Mouse (Mus musculus) limb, embryonic 10.5 days (tissue): ENCODE results near the gene Sec14l2. TPM values are rescaled to one million over a fixed set of nuclear protein-coding genes. Genes with fewer than 3 reads are reported as not detected.
A peak's percentile ranks its signal among the peaks of the same experiment; 100 is the strongest.
"Not testable (repeated sequence)": the region's sequence is repeated elsewhere in the genome, so short reads cannot be mapped to it uniquely, and the experiment has no call there.

ENCODE experiments used
- DNase-seq: peaks from one replicate; pipeline ENCODE4 v3.0.0-alpha.2; 2017; ENCODE audit warnings: low spot score
- H3K27ac ChIP-seq: fragments of 300-500 bp; sonication (generic); 2 replicates; pipeline ENCODE4 v1.5.1; 2016; ENCODE audit warnings: mild to moderate bottlenecking
- H3K27me3 ChIP-seq: fragments of 300-500 bp; sonication (generic); 2 replicates; pipeline ENCODE4 v1.6.1; 2016; ENCODE audit warnings: low read depth, mild to moderate bottlenecking; ENCODE audit not compliant: poor library complexity, severe bottlenecking
- H3K36me3 ChIP-seq: fragments of 300-500 bp; sonication (generic); 2 replicates; pipeline ENCODE4 v1.6.1; 2016; ENCODE audit warnings: mild to moderate bottlenecking, moderate library complexity
- H3K4me1 ChIP-seq: fragments of 300-500 bp; sonication (generic); 2 replicates; pipeline ENCODE4 v1.6.1; 2016
- H3K4me3 ChIP-seq: fragments of 300-500 bp; sonication (generic); 2 replicates; pipeline ENCODE4 v1.5.1; 2016; ENCODE audit warnings: mild to moderate bottlenecking, moderate library complexity
- H3K9me3 ChIP-seq: fragments of 300-500 bp; sonication (generic); replicated peaks from 2 replicates; pipeline ENCODE4 v1.6.1; 2016; ENCODE audit warnings: mild to moderate bottlenecking
- WGBS: fragments of 180-500 bp; shearing (Covaris S2); methylation state at CpG from one replicate; pipeline ENCODE4 v1.1.7; 2016; 5-methylcytosine and 5-hydroxymethylcytosine counted together
- polyA plus RNA-seq: library from polyadenylated mRNA; unstranded; fragments of >200 nt; fragmentation: Nextera tagmentation; extraction: Ambion mirVana; gene quantifications from 2 replicates; pipeline ENCODE4 v1.2.1, GENCODE M21; 2016

The Sec14l2 gene
- polyA plus RNA-seq, 1 experiment from 2014 or later = 2.7 TPM

DNA sequence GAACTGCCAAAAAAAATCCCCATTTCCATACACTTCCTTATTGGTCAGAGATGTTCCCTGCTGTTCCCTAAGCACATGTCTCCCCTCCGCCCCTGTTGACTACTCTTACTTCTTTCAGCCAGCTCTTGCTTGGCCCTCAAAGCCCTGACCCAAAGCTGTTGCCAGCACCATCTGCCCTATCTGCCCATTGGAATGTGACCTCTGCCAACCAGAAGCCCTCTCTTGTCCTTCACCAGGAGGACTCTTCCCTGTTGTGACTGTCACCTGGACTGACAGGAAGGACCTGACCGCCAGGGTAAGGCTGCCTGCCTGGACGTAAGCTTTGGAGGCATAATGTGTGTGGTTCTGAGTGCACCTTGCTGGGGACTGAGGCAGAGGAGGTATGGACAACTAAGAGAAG is 1.5 kb downstream of the Sec14l2 start:
- Histone ChIP-seq H3K4me1 (peaks cover 14% of the 10 kb centered on the region), H3K27me3 (peaks cover 42% of the 10 kb centered on the region), H3K36me3 (no peaks in the 10 kb centered on the region), H3K9me3 (no peaks in the 10 kb centered on the region), H3K27ac (no peak overlapping the region), H3K4me3 (no peak overlapping the region)
- 86% methylated on average over 3 of the region's 3 CpGs for WGBS
- no peak for DNase-seq

DNA sequence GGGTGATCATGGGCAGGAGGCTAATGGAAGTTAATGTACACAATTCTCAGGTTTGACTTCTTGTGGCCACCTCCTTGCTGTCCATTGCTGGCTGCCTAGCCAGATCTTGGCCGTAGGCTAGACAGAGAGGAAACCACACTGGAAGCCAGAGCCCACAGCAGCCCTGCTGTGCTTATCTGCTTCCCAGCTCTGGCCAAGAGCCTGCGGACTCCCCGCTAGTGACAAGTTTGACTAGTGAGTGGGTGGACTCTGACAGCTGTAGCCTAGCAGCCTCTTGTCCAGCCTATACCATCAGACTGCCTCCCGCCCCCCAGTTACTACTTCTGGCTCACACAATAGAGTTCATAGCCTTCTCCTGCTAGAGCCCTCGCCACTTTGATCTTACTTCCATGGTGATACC is 3.6 kb downstream of the Sec14l2 start:
- no peaks in the 10 kb centered on the region for H3K9me3 ChIP-seq
- H3K27me3 ChIP-seq = peaks cover 47% of the 10 kb centered on the region
- WGBS = 83% methylated on average over 5 of the region's 5 CpGs
- no peaks in the 10 kb centered on the region for H3K36me3 ChIP-seq
- no peak overlapping the region for H3K27ac ChIP-seq
- no peak for DNase-seq
- no peak overlapping the region for H3K4me3 ChIP-seq
- peaks cover 14% of the 10 kb centered on the region for H3K4me1 ChIP-seq

DNA sequence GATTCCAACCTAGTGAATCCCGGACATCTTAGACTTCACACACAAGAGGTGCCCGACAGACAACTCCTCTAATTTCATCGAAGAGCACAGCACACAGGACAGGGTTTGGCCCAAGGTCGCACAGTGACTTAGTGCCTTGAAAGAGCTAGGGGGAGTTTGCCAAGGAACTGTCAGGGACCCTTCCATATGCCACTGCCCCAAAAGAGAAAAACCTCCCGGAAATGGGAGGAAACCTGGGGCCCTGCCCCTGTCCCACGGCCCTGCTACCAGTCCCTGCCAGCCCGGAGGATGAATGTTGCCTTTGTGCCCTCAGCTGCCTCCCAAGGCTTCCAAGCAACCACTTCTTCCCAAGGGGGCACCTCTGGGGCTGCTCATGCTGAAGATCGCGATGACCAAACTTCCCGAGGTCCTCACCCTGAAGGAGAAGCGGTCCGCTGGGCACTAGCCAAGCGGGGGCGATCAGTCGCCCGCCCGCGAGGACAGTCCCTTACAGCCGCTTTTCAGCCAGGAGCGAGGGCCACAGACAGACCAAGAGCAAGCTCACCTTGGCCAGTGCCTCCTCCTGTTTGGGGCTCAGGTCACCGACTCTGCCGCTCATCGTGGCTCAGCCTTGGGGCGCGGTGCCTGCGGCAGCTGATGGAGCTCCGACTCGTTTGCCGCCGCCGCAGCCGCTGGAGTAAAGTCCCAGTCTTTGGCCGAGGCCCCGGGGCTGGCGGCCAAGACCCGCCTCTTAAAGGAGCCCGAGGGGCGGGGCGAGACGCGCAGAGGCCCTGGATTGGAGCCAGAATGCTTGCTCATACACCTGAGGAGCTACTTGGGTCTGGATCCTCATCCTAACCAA is 4.9 kb downstream of the Sec14l2 start:
- Histone ChIP-seq H3K36me3 (no peaks in the 10 kb centered on the region), H3K27me3 (peaks cover 47% of the 10 kb centered on the region), H3K4me3 (peak overlapping the region; percentile 62), H3K9me3 (no peaks in the 10 kb centered on the region), H3K27ac (peak overlapping the region; percentile 66), H3K4me1 (peaks cover 14% of the 10 kb centered on the region)
- peak; percentile 79 for DNase-seq
- 3% methylated on average over 41 of the region's 41 CpGs for WGBS

DNA sequence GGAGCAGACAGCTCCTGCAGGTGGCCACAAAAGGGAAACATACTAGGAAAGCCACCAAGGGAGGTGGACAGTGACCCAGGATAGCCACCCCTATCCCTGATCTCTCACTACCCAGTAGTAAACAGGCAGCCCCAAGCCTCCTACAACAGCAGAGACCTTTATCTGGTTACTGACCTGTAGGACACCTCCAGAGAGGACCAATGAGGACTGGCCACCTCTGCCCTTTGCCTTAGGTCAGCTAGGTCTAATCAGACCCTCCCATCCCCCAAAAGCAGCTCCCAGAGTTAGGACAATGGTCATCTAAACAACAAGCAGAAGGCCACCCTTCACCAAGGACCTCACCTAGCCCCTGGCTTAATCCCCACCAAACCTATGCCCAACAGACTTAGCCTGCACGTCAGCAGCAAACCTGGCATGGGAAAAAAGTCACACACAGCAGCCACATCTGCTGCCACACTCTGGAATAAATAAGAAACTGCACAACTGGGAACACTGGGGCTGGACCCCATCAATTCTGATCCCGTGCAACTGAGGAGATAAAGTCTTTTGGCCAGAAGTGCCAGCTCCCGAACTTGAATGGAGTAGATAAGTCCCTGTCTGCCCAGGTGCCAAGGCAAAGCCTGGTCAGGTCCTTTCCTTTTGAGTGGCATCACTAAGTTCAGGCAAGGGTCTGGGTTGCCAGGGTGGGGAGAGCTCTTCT is 5.7 kb downstream of the Sec14l2 start:
- no peak for DNase-seq
- 41% methylated on average over 3 of the region's 3 CpGs for whole genome bisulfite sequencing

DNA sequence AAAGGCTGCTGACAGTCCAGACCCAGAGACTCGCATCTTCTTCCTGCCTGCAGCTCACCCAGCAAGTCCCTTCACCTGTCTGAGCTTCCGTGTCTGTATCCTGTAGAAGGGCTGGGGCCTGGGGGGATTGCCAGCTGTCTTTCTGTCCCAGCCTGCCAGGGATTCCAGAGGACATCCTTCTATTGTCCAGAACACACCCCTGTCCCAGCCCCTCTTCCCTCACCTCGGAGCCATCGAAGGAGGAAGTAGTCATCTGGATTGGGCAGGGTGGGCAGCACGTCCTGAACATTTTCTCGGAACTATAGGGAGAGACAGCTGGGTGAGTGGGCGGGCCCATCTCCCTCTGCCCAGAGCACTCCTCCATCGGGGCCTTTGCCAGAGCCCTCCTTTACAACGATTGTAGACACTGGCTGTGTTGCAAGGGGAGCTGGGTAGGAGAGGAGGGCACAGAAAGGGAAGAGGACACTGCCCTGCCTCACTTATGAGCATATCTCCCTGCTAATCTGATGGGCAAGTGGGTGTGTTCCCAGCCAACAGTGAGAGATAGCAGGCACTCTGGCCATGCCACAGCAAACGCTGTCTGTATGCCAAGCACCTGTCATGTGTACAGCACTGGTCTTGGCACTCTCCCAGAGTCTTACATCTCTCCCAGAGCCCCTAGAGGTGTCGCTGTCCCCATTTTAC is 6.6 kb downstream of the Sec14l2 start:
- Histone ChIP-seq H3K9me3 (no peaks in the 10 kb centered on the region), H3K27ac (no peak overlapping the region), H3K36me3 (no peaks in the 10 kb centered on the region), H3K4me3 (no peak overlapping the region), H3K4me1 (peaks cover 14% of the 10 kb centered on the region), H3K27me3 (peaks cover 47% of the 10 kb centered on the region)
- DNase-seq = no peak
- WGBS = 66% methylated on average over 11 of the region's 11 CpGs

More for the DNA sequence above, 5.7 kb downstream of the Sec14l2 start:
- no peak overlapping the region for H3K27ac ChIP-seq
- no peaks in the 10 kb centered on the region for H3K36me3 ChIP-seq
- no peaks in the 10 kb centered on the region for H3K9me3 ChIP-seq
- H3K4me3 ChIP-seq = peak overlapping the region; percentile 62
- H3K4me1 ChIP-seq = peaks cover 14% of the 10 kb centered on the region
- peaks cover 47% of the 10 kb centered on the region for H3K27me3 ChIP-seq

DNA sequence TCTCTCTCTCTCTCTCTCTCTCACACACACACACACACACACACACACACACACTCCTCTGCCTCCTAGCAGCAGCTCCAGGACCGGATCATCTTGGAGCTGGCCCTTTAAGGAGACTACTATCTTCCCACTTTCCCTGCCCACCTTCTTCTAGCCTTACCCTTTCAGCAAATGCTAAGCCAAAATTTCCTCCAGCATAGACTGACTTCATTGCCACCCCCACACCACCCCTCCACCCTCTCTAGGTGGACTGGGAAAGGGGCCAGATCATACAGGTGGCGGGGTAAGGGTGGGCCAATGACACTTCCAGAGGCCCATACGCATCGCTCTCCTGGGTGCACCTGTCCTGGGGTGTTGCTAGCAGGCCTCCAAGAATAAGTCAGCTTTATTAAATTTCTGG is 7.8 kb downstream of the Sec14l2 start:
- DNase-seq = no peak
- Histone ChIP-seq H3K27me3 (peaks cover 41% of the 10 kb centered on the region), H3K27ac (no peak overlapping the region), H3K9me3 (no peaks in the 10 kb centered on the region), H3K4me3 (no peak overlapping the region), H3K4me1 (peaks cover 14% of the 10 kb centered on the region), H3K36me3 (no peaks in the 10 kb centered on the region)
- WGBS = 88% methylated on average over 4 of the region's 4 CpGs

DNA sequence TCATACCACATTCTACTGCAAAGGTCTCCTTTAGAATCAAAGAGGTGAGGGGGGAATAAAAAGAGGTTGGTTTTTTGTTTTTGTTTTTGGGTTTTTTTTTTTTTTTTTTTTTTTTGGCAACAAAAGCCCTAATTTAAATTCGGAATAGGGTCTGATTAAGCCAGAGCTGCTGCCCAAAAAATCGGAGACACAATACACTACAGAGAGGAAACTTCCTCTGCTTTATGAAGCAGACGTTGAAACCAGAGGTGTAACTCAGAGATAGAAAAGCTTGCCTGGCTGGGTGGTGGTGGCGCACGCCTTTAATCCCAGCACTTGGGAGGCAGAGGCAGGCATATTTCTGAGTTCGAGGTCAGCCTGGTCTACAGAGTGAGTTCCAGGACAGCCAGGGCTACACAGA is 8.7 kb downstream of the Sec14l2 start:
- DNase-seq, H3K9me3 ChIP-seq, H3K27ac ChIP-seq, H3K36me3 ChIP-seq, H3K4me3 ChIP-seq: not testable (repeated sequence)
- Histone ChIP-seq H3K4me1 (peaks cover 14% of the 10 kb centered on the region), H3K27me3 (peaks cover 32% of the 10 kb centered on the region)
- 88% methylated on average over 6 of the region's 6 CpGs for whole genome bisulfite sequencing

DNA sequence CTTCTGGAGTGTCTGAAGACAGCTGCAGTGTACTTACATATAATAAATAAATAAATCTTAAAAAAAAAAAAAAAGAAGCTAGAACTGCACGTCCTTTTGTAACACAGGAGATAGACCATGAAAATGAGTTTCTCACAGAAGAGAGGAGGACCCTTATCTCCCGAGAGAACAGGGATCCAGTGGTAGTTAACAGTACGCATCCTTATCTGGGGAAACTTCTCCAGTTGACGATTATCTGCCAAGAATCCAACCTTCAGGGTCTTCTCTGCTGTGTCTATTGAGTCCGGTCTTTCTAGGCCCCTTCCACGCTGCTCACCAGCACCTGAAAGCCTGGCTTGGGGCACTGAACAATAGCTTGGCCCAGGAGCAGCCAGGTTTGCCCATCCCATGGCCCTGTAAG is 9.2 kb downstream of the Sec14l2 start:
- no peak for DNase-seq
- 86% methylated on average over 6 of the region's 6 CpGs for WGBS
- no peak overlapping the region for H3K27ac ChIP-seq

DNA sequence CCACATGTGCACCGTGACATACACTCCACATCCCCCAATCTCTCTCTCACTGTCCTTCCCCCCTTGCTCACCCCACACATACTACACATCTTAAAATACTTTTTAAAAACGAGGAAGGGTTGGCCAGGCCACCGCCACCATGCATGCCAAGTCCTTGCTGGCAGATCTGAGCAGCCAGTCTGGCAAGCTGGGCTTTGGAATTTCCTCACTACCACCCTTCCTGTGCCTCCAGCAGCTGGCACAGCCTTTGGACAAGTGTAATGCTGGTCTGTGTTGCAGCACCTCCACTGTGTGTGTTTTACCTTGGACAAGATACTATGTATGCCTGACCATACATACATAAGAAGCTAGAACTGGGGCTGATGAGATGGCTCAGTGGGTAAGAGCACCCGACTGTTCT is 9.7 kb downstream of the Sec14l2 start:
- Histone ChIP-seq H3K9me3 (no peaks in the 10 kb centered on the region), H3K4me1 (peaks cover 13% of the 10 kb centered on the region), H3K27me3 (peaks cover 23% of the 10 kb centered on the region), H3K4me3 (no peak overlapping the region), H3K36me3 (no peaks in the 10 kb centered on the region), H3K27ac (no peak overlapping the region)
- WGBS = 86% methylated on average over 4 of the region's 4 CpGs
- no peak for DNase-seq

More for the DNA sequence above, 9.2 kb downstream of the Sec14l2 start:
- H3K27me3 ChIP-seq = peaks cover 27% of the 10 kb centered on the region
- H3K36me3 ChIP-seq = no peaks in the 10 kb centered on the region
- peaks cover 16% of the 10 kb centered on the region for H3K4me1 ChIP-seq
- no peak overlapping the region for H3K4me3 ChIP-seq
- H3K9me3 ChIP-seq = no peaks in the 10 kb centered on the region

DNA sequence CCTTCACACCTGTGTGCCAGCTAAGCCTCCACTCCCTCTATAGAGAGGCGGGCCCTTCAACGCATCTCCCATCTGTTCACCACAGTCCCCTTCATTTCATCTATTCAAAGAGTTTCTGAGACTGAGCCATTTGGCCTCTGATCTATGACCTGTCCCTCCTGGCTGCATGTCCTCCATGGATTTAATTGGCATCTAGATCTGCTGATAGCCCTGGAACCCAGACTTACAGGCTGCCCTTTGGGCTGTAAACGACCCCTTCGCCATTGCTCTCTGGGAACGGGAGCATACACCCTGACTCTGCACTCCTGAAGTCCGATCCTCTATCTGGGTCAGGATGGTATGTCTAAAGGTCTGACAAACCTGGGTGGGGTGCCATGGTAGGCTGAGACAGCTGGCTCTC is 10.4 kb downstream of the Sec14l2 start:
- Histone ChIP-seq H3K4me3 (no peak overlapping the region), H3K27me3 (peaks cover 16% of the 10 kb centered on the region), H3K9me3 (no peaks in the 10 kb centered on the region), H3K36me3 (no peaks in the 10 kb centered on the region), H3K27ac (no peak overlapping the region), H3K4me1 (peaks cover 7% of the 10 kb centered on the region)
- DNase-seq = no peak
- 68% methylated on average over 6 of the region's 6 CpGs for WGBS

DNA sequence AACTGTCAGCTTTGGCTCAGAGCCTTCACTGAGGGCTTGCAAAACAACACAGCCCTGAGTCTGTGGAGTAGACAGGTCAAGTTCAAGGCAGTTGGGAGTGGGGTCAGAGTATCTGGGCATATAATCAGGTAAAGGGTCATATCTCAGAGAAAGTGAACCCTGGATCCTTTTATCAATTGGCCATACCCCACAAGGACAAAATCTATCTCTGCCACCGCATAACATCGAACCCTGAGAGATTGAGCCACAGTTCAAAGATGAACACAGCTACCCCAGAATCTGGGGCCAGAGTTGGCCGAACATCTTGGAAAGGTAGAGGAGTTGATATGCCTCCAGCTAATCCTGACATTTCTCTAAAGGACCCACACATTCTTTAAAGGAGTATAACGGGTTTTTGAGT is 11.2 kb downstream of the Sec14l2 start:
- Histone ChIP-seq H3K4me3 (no peak overlapping the region), H3K27ac (no peak overlapping the region), H3K4me1 (0 out of 2 replicates have a peak, but pooled peaks cover 4% of the 10 kb centered on the region), H3K27me3 (peaks cover 8% of the 10 kb centered on the region), H3K9me3 (no peaks in the 10 kb centered on the region), H3K36me3 (no peaks in the 10 kb centered on the region)
- no peak for DNase-seq
- 90% methylated on average over 4 of the region's 4 CpGs for WGBS

DNA sequence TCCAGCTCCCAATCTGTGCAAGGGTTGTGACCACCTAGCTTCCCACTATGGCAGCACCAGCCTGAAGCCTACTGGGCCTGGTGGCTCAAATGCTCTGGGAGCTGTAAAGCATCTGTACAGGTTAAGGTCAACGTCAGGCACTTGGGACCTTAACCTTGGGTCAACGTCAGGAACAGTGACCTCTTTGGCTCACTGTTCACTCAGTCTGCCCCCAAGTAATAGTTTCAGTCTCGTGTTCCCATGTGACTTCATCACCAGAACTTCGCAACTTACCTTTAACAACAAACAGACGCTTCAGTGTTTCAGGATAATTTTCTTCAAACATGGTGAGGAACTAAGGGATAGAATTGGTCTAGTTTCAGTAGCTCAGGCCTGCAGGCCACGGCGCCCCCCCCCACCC is 14.5 kb downstream of the Sec14l2 start:
- H3K9me3 ChIP-seq = no peaks in the 10 kb centered on the region
- no peak overlapping the region for H3K4me3 ChIP-seq
- 77% methylated on average over 7 of the region's 7 CpGs for WGBS
- H3K27ac ChIP-seq = no peak overlapping the region
- 0 out of 2 replicates have a peak, but pooled peaks cover 4% of the 10 kb centered on the region for H3K4me1 ChIP-seq
- no peaks in the 10 kb centered on the region for H3K27me3 ChIP-seq
- DNase-seq = no peak
- no peaks in the 10 kb centered on the region for H3K36me3 ChIP-seq

DNA sequence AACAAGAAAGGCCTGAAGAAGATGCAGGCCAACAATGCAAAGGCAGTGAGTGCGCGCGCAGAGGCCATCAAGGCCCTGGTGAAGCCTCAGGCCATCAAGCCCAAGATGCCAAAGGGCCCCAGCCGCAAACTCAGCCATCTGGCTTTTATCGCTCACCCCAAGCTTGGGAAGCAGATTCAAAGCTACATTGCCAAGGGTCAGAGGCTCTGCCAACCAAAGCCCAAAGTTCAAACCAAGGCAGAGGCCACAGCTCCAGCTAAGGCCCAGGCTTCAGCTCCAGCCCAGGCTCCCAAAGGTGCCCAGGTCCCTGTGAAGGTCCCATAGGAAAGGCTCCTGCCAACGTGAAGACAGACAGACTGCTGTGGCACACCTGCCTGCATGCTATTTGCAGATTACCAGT is 15.3 kb downstream of the Sec14l2 start:
- not testable (repeated sequence) for H3K27ac ChIP-seq, H3K4me3 ChIP-seq, DNase-seq, H3K4me1 ChIP-seq, H3K9me3 ChIP-seq, H3K27me3 ChIP-seq, H3K36me3 ChIP-seq
- 92% methylated on average over 6 of the region's 6 CpGs for WGBS
